Mouse (Mus musculus) erythroblast, adult 5-6 weeks (primary cell): ENCODE results near the gene Tbl2. TPM values are rescaled to one million over a fixed set of nuclear protein-coding genes. Genes with fewer than 3 reads are reported as not detected.

Source experiments
- ATAC-seq: replicated peaks from 2 replicates; pipeline ENCODE4 v1.8.0; 2016; ENCODE audit warnings: moderate number of reproducible peaks, mild to moderate bottlenecking, moderate TSS enrichment, inconsistent platforms; ENCODE audit not compliant: poor library complexity, low FRiP score, severe bottlenecking
- total RNA-seq, 2 experiments: library from RNA; stranded (forward) in 1 of 2; stranded (reverse) in 1 of 2; fragments of 150-400 nt in 1 of 2; fragments of 200-764, 138-1000 nt in 1 of 2; gene quantifications; 2 replicates each; pipeline versions ENCODE4 v1.2.3 to v1.2.4; 2015 to 2017; ENCODE audit warnings: low replicate concordance in 2 of 2

The Tbl2 gene
- total RNA-seq, 2 experiments from 2014 or later: 1.5 to 3.7 TPM

- ATAC-seq: no peak
Measured at GRCm38 (mm10) chr5:135145532-135145931, 3.9 kb upstream of the Tbl2 start.

- ATAC-seq: no peak
Measured at GRCm38 (mm10) chr5:135145955-135146354, 3.5 kb upstream of the Tbl2 start.

- no peak for ATAC-seq
Measured at GRCm38 (mm10) chr5:135148715-135149052, 773 bp upstream of the Tbl2 start.

DNA sequence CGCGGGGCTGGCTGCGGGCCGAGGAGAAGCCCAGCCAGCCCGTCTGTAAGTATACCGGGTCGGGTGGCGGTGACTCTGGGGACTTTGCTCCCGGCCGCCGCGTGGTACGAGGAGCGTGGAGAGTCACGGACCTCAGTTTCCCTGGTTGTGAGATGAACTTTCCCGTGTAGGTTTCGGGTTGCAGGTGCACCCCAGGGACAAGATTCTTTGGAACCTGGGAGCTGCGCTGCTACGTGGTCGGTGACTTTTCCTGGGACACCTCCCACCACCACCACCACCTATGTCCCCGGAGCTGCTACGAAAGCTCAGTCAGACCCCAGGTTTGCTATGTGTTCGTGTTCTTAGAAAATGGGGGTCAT is 342 bp downstream of the Tbl2 start:
- ATAC-seq: peak; percentile 5; the same call in 1 of the 2 replicates

- ATAC-seq: no peak
Measured at GRCm38 (mm10) chr5:135156496-135156895, 7.0 kb downstream of the Tbl2 start.

DNA sequence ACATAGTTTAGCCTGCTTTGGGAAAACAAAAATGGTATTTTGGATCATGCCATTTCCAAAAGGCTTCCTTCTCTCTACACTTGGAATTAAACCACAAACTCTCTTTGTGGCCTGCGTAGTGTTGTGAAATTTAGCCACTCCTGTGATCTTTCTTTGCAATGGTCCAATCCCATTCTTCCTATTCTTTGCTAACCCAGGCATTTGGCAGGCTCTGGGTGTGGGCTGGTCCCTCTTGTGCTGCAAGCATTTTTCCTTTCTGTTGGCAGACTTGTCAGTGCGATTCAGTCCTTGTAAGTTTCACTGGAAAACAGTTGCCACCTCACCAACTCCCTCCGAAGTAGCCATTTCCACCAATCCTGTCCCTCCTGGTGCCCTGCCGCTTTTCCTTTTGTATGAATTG is 11.8 kb downstream of the Tbl2 start:
- ATAC-seq: no peak

GRCm38 (mm10) chr5:135161650-135162049 is 12.2 kb downstream of the Tbl2 start:
- no peak for ATAC-seq

DNA sequence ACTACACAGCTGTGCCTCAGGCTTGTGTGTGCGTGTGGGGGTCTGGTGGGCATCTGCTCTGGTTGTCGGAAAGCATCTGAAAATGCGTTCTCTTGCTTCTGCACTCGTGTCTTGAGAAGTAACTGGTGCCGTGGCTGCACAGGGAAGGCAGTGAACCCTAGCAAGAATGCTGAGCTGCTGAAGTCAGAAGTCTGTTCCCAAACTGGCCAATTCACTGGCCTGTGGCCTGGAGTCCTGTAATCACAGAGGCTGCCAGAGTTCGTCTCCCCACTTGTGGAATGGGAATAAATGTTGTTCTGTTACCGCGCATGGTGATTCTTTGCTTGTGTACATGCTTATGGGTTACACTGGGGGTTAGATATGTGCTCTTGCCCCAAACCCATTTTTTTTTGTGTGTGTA is 12.9 kb downstream of the Tbl2 start:
- no peak for ATAC-seq

DNA sequence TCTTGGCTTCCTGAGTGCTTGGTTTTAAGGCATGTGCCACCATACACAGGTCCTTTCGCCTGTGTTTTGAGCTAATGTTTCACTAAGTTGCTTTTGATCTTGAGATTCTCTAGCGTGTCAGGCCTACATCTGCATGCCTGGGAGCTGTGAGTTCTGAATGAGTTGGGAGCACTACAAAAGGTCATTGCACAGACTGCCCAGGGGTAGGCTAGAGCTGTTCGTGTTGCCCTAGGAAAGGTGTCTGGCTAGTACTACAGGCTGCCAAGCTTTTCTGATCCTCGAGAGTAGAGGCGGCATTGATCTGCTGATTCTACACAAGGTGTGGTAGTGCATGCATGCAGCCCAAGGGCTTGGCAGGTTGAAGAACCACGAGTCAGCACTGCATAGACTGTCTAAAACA is 13.4 kb downstream of the Tbl2 start:
- no peak for ATAC-seq

- no peak for ATAC-seq
Measured at GRCm38 (mm10) chr5:135166909-135167308, 17.5 kb downstream of the Tbl2 start.

DNA sequence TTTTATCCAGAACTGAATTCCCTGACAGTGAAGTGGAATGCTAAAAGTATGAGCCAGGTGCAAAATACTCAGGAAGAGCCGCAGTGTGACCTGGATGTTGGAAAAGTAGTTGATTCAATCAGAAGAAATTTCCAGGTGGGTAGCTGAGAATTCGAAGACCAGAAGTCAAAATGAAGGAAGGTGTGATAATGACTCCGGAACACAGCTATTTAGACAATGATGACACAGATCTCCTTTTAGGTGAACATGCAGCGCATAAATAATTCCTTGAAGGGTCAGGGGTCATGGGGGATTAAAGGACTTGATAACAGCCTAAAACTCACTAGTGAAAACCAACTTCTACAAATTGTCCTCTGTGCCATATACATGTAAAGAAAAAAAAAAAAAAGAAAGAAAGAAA is 18.0 kb downstream of the Tbl2 start:
- ATAC-seq: no peak

- peak; percentile 98 for ATAC-seq
Measured at GRCm38 (mm10) chr5:135168063-135169062, 18.9 kb downstream of the Tbl2 start, which contains the start of gene Bcl7b. Gene Bcl7b (plus strand): TSS chr5:135168283.

- no peak for ATAC-seq
Measured at GRCm38 (mm10) chr5:135169479-135169878, 20.0 kb downstream of the Tbl2 start.

DNA sequence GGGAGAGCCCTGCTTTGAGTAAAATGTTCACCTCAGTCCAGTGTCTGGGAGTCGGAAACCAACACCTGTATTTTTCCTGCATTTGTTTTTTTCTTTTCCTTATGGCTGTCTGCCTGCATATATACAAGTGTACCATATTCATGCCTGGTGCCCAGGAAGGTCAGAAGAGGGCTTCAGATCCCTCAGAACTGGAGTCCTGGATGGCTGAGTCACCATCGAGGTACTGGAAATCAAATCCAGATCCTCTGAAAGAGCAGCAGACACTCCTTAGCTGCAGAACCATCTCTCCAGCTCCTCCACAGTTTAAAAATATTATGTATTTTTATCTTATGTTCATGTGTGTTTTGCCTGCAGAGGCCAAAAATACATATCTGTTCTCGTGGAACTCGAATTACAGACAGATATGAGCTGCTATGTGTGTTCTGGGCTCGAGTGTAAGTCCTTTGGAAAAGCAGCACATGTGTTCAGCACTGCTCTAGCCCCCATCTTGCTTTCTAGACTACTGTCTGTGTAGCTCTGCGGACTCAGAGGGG is 22.3 kb downstream of the Tbl2 start:
- no peak for ATAC-seq

GRCm38 (mm10) chr5:135172986-135173385 is 23.5 kb downstream of the Tbl2 start:
- no peak for ATAC-seq

GRCm38 (mm10) chr5:135175086-135175485 is 25.6 kb downstream of the Tbl2 start:
- ATAC-seq: no peak

- no peak for ATAC-seq
Measured at GRCm38 (mm10) chr5:135178523-135178922, 29.1 kb downstream of the Tbl2 start.

GRCm38 (mm10) chr5:135178996-135179395 is 29.5 kb downstream of the Tbl2 start:
- ATAC-seq: no peak

DNA sequence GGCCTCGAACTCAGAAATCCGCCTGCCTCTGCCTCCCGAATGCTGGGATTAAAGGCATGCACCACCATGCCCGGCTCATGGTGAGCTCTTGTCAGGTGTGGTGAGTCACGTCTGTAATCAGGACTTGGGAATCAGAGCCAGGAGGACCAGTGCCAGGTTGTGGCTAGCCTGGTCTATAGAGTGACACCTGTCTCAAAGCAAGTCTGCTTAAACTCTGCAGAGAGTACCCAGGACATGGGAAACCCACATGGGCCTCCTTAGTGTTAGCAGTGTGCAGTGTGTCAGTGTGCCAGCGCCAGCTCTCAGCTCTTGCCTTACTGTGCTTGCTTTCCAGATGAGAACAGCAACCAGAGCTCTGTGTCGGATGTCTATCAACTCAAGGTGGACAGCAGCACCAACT is 30.2 kb downstream of the Tbl2 start:
- no peak for ATAC-seq

GRCm38 (mm10) chr5:135180796-135181195 is 31.3 kb downstream of the Tbl2 start:
- no peak for ATAC-seq

DNA sequence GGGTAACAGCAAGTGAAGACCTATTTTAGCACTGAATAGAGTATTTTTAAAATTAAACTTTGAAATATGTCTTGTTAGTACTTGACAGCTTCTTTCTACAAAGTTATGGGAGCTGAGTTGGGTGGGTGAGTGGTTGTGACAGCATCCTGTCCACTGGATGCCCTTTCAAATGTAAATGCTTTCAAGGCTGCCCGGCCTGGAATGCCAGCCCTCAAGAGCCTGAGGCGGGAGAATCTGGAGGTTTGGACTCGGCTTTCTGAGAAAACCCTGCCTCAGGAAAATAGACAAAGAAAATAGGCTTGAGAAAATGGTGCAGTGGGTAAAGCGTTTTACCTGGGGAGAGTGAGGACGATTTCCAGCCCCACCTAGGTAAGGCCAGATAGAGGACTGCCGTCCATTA is 32.3 kb downstream of the Tbl2 start:
- ATAC-seq: no peak
